Mouse (Mus musculus) hindbrain, embryonic 11.5 days (tissue): ENCODE measurements at regions not wholly inside any gene's neighbourhood (a gene's known extent, or its start where the extent isn't known, plus 50 kb on each side); places are given as distances from the start of the nearest gene placed in this dataset.

Experiments used
- ATAC-seq: fragments of 200-750 bp; cut with Nextera tagmentation; 2 replicates; pipeline ENCODE4 v1.8.0; 2017; ENCODE audit warnings: mild to moderate bottlenecking, moderate TSS enrichment, moderate library complexity; ENCODE audit not compliant: low FRiP score
- DNase-seq: peaks from one replicate; pipeline ENCODE4 v3.0.0-alpha.2; 2015; ENCODE audit warnings: low spot score
- H3K27ac ChIP-seq: fragments of 300-500 bp; sonication (generic); 2 replicates; pipeline ENCODE4 v1.5.1; 2014; ENCODE audit warnings: mild to moderate bottlenecking, low read depth, low read length
- H3K27me3 ChIP-seq: fragments of 300-500 bp; sonication (generic); 2 replicates; pipeline ENCODE4 v1.6.1; 2014; ENCODE audit warnings: mild to moderate bottlenecking, low read length, moderate library complexity, mixed read lengths; ENCODE audit not compliant: control insufficient read depth, insufficient read depth
- H3K36me3 ChIP-seq: fragments of 300-500 bp; sonication (generic); 2 replicates; pipeline ENCODE4 v1.6.1; 2014; ENCODE audit warnings: mild to moderate bottlenecking, low read length, moderate library complexity, mixed read lengths; ENCODE audit not compliant: control insufficient read depth, insufficient read depth
- H3K4me1 ChIP-seq: fragments of 300-500 bp; sonication (generic); replicated peaks from 2 replicates; pipeline ENCODE4 v1.6.1; 2014; ENCODE audit warnings: low read length, mixed read lengths; ENCODE audit not compliant: control insufficient read depth, insufficient read depth
- H3K4me2 ChIP-seq: fragments of 300-500 bp; sonication (generic); replicated peaks from 2 replicates; pipeline ENCODE4 v1.6.1; 2014; ENCODE audit warnings: mild to moderate bottlenecking, low read depth, low read length
- H3K4me3 ChIP-seq: fragments of 300-500 bp; sonication (generic); 2 replicates; pipeline ENCODE4 v1.5.1; 2014; ENCODE audit warnings: low read depth, low read length
- H3K9ac ChIP-seq: fragments of 300-500 bp; sonication (generic); 2 replicates; pipeline ENCODE4 v1.6.1; 2014; ENCODE audit warnings: low read depth, low read length
- H3K9me3 ChIP-seq: fragments of 300-500 bp; sonication (generic); 2 replicates; pipeline ENCODE4 v1.6.1; 2016; ENCODE audit warnings: low read length; ENCODE audit not compliant: control insufficient read depth
- WGBS: fragments of 180-500 bp; shearing (Covaris S2); extraction: QIAGEN DNeasy Blood & Tissue Kit; methylation state at CpG from one replicate; pipeline ENCODE4 v1.1.7; 2014; 5-methylcytosine and 5-hydroxymethylcytosine counted together

DNA sequence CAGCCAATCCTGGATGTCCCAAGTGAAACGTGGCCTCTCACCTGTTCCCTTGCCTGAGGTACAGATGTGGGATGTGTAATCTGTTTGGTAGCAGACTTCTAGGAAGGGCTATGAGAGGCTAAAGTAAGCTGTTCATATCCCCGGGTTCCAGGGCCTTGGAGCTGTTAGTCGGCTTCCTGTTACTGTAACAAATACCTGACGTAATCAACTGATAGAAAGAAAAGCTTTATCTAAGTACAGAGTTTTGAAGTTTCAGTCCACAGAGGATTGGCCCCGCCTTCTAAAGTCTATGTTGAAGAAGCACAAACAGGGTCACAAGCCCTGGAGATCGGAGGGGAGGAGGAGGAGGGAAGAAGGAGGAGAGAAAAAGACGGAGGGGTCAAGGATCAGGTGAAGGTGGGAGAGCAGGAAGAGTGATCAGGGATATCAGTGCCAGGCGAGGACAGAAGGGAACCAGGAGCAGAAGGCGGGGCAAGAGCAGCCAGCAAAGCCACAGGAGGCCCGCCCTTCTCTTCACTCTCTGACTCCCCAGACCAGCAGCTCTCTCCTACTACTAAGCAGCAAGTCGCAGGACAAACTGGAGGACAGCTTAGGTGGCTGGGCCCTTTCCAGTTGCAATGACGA, 276.5 kb upstream of the Cdyl start:
- ATAC-seq, result no peak
- H3K9ac ChIP-seq, result no peak overlapping the region

GRCm38 (mm10) chr13:35383624-35384018, 276.0 kb upstream of the Cdyl start:
- 66% methylated on average over 8 of the region's 8 CpGs for WGBS
- H3K36me3 ChIP-seq, result no peaks in the 10 kb centered on the region
- H3K4me1 ChIP-seq, result no peaks in the 10 kb centered on the region
- DNase-seq, result no peak
- H3K4me3 ChIP-seq, result no peak overlapping the region
- H3K27me3 ChIP-seq, result no peaks in the 10 kb centered on the region
- no peaks in the 10 kb centered on the region for H3K9me3 ChIP-seq
- ATAC-seq, result no peak
- no peak overlapping the region for H3K9ac ChIP-seq
- no peak overlapping the region for H3K27ac ChIP-seq
- H3K4me2 ChIP-seq, result no peak overlapping the region

More for the DNA sequence above, 276.5 kb upstream of the Cdyl start:
- no peaks in the 10 kb centered on the region for H3K36me3 ChIP-seq
- no peak overlapping the region for H3K27ac ChIP-seq
- no peak overlapping the region for H3K4me3 ChIP-seq
- no peaks in the 10 kb centered on the region for H3K27me3 ChIP-seq
- WGBS, result 39% methylated on average over 12 of the region's 12 CpGs
- H3K4me1 ChIP-seq, result no peaks in the 10 kb centered on the region
- no peaks in the 10 kb centered on the region for H3K9me3 ChIP-seq
- H3K4me2 ChIP-seq, result no peak overlapping the region
- no peak for DNase-seq

GRCm38 (mm10) chr13:35388380-35388779, 271.3 kb upstream of the Cdyl start:
- H3K4me1 ChIP-seq, result no peaks in the 10 kb centered on the region
- DNase-seq, result no peak
- H3K9ac ChIP-seq, result no peak overlapping the region
- no peak for ATAC-seq
- WGBS, result 80% methylated on average over 1 of the region's 1 CpGs
- H3K4me3 ChIP-seq, result no peak overlapping the region
- no peaks in the 10 kb centered on the region for H3K36me3 ChIP-seq
- H3K4me2 ChIP-seq, result no peak overlapping the region
- no peaks in the 10 kb centered on the region for H3K27me3 ChIP-seq
- no peak overlapping the region for H3K27ac ChIP-seq
- no peaks in the 10 kb centered on the region for H3K9me3 ChIP-seq

DNA sequence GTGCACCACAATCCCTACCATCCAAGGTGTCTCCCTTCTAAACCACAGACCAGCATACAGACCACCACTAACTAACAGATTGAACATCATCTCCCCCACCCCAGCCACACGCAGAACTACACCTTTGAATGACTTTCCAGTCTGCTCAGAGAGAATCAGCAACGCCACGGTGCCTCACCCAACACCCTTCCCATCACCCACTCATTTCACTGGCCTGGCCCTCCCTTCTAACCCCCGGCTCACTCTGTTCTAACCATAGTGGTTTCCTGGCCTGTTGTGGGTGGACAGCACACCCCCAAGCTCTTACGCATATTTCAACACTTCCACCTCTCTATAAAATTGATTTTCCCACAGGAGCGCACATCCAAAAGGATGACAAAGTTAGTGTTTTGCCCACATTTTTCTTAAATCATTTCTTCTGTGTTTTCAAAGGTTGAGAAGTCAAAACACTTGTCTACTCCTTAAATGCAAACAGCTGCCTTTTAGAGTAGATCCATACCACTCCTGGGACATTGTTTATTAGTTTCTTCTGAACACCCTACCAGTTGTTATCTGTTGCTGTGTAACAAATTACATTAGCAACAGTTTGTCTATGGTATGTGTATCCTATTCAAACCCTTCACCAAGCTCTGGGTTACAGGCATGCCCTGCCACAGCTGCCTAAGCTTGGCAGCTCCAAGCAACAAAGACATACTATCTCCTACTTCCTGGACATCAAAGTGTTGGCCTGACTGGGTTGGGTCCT, 269.7 kb upstream of the Cdyl start:
- Histone ChIP-seq H3K36me3 (no peaks in the 10 kb centered on the region), H3K27me3 (no peaks in the 10 kb centered on the region), H3K9me3 (no peaks in the 10 kb centered on the region), H3K4me3 (no peak overlapping the region), H3K27ac (no peak overlapping the region), H3K4me1 (no peaks in the 10 kb centered on the region), H3K4me2 (no peak overlapping the region), H3K9ac (no peak overlapping the region)
- DNase-seq, result no peak
- no peak for ATAC-seq
- 86% methylated on average over 6 of the region's 6 CpGs for WGBS

DNA sequence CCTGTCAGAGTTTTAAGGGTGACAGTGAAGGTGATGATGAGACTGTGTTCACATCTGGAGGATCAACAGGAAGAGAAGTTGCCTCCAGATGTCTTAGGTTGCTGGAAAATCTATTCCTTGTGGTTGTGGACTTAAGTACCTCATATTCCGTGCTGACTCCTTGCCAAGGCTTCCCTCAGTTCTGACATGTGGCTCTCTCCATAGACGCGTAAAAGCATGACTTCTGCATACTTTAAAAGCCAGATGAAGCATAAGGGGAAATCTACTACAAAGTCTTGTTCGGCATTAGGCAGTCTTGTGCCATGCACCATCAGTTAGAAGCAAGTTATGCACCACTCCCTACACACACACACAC, 269.1 kb upstream of the Cdyl start:
- Histone ChIP-seq H3K4me3 (no peak overlapping the region), H3K4me1 (no peaks in the 10 kb centered on the region), H3K9ac (no peak overlapping the region), H3K9me3 (no peaks in the 10 kb centered on the region), H3K27ac (no peak overlapping the region), H3K36me3 (no peaks in the 10 kb centered on the region), H3K27me3 (no peaks in the 10 kb centered on the region), H3K4me2 (no peak overlapping the region)
- DNase-seq (no peak), ATAC-seq (no peak)
- 77% methylated on average over 4 of the region's 4 CpGs for WGBS

DNA sequence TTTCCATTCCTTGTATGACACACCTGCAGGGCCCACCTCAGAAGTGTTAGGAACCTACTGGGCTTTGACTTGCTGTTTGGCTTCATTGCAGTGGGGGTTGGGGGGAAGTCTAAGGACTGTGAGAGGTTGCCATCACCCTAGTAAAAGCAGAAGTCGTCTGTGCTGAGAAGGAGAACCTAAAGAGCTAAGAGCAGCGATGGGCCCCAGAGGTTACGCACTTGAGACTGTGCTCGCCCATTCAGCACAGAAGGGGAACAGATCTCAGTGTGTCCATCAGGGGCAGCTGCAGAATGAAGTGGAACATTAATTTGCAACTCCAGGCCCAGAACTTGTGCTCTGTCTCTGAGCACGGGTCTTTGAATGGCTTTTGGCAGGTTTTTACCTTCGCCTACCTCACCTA, 267.5 kb upstream of the Cdyl start:
- Histone ChIP-seq H3K4me1 (no peaks in the 10 kb centered on the region), H3K27ac (no peak overlapping the region), H3K27me3 (no peaks in the 10 kb centered on the region), H3K9ac (no peak overlapping the region), H3K36me3 (no peaks in the 10 kb centered on the region), H3K9me3 (no peaks in the 10 kb centered on the region), H3K4me3 (no peak overlapping the region), H3K4me2 (no peak overlapping the region)
- WGBS, result 83% methylated on average over 6 of the region's 6 CpGs
- ATAC-seq, result no peak
- no peak for DNase-seq

DNA sequence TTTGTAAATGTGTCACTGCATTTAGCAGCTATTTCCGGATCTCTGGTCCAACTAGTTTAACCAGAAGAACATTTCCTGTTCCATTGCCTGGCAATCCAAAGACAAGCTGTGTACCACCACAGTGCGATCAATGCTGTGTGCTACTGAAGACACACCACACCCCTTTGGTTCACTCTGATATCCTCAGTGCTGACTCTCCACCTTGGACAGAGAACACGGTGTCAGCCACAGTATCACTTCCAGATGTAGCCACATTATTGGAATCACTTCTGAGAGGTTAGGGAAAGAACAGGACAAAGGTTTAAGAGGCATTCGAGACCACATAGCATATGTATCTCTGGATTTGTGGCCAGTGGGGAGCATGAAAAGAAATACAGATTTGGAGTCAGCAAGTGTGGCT, 264.4 kb upstream of the Cdyl start:
- DNase-seq (no peak), ATAC-seq (no peak)
- Histone ChIP-seq H3K9ac (no peak overlapping the region), H3K4me2 (no peak overlapping the region), H3K36me3 (no peaks in the 10 kb centered on the region), H3K27ac (no peak overlapping the region), H3K27me3 (no peaks in the 10 kb centered on the region), H3K4me1 (no peaks in the 10 kb centered on the region), H3K4me3 (no peak overlapping the region), H3K9me3 (no peaks in the 10 kb centered on the region)
- whole genome bisulfite sequencing, result 70% methylated on average over 4 of the region's 4 CpGs

- H3K36me3 ChIP-seq, result no peaks in the 10 kb centered on the region
- DNase-seq, result no peak
- no peaks in the 10 kb centered on the region for H3K27me3 ChIP-seq
- H3K4me1 ChIP-seq, result no peaks in the 10 kb centered on the region
- no peak overlapping the region for H3K9ac ChIP-seq
- no peak overlapping the region for H3K27ac ChIP-seq
- ATAC-seq, result no peak
- H3K4me3 ChIP-seq, result no peak overlapping the region
- no peaks in the 10 kb centered on the region for H3K9me3 ChIP-seq
- no peak overlapping the region for H3K4me2 ChIP-seq
- WGBS, result 26% methylated on average over 5 of the region's 5 CpGs
These were observed 264.0 kb upstream of the Cdyl start for GRCm38 (mm10) chr13:35395630-35396029.

DNA sequence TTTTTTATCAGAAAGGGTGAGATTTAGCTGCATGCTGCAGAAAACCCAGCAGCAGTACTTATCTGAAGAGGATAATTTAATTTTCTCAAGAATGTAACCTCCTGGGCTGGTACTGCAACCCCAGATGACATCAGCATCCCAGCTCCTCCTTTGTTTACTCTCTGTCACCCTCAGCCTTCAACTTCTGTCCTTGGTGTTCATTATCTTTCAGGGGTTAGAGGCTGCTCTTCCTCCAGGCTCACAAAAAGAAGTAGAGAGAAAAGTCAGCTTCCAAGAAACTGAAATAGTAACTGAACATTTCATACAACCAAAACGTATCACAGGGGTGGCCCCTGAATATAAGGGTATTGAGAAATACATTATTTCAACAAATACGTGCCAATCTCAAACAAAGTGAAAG, 262.5 kb upstream of the Cdyl start:
- H3K9ac ChIP-seq, result no peak overlapping the region
- DNase-seq, result no peak
- no peaks in the 10 kb centered on the region for H3K9me3 ChIP-seq
- no peak overlapping the region for H3K4me3 ChIP-seq
- H3K27ac ChIP-seq, result no peak overlapping the region
- no peak overlapping the region for H3K4me2 ChIP-seq
- no peaks in the 10 kb centered on the region for H3K36me3 ChIP-seq
- ATAC-seq, result no peak
- H3K4me1 ChIP-seq, result no peaks in the 10 kb centered on the region
- WGBS, result 89% methylated on average over 2 of the region's 2 CpGs
- H3K27me3 ChIP-seq, result no peaks in the 10 kb centered on the region
